ENCODE assay signal across 8 mouse cellular contexts in genomic region chr15:81871604-81872261, GRCm38 (mm10). TPM values are rescaled to one million over a fixed set of nuclear protein-coding genes. Genes with fewer than 3 reads are reported as not detected.
A peak's percentile ranks its signal among the peaks of the same experiment; 100 is the strongest.
DNase-seq lines count a peak whose midpoint lies in the region; ATAC-seq and TF ChIP-seq lines count a peak whose summit lies in the region.

Phf5a (minus strand) TSS chr15:81871911.

- ATAC-seq in embryonic facial prominence, embryonic 12.5 days (ENCODE audit: insufficient number of reproducible peaks, insufficient read depth, low FRiP score, low TSS enrichment): peak; percentile 32; the same call in 1 of the 2 replicates
- ATAC-seq in limb, embryonic 14.5 days (ENCODE audit: low FRiP score, low read depth): peak; percentile 94
- peak; percentile 93 for ATAC-seq in midbrain, postnatal 0 days (ENCODE audit: low FRiP score)

- peaks cover 10% of the 10 kb centered on the region for H3K4me1 ChIP-seq in embryonic facial prominence, embryonic 12.5 days
- H3K4me1 ChIP-seq in limb, embryonic 14.5 days (ENCODE audit: control insufficient read depth, insufficient read depth, low read length): peaks cover 5% of the 10 kb centered on the region
- no peaks in the 10 kb centered on the region for H3K4me1 ChIP-seq in midbrain, postnatal 0 days (ENCODE audit: insufficient read depth, low read length)

- H3K4me2 ChIP-seq in embryonic facial prominence, embryonic 12.5 days (replicated peaks): peak within 1 kb of the TSS; percentile 92
- H3K4me2 ChIP-seq in limb, embryonic 14.5 days (replicated peaks; ENCODE audit: low read depth, low read length, severe bottlenecking): peak within 1 kb of the TSS; percentile 81
- H3K4me2 ChIP-seq in midbrain, postnatal 0 days (ENCODE audit: low read depth, low read length, poor library complexity, severe bottlenecking): peak within 1 kb of the TSS; percentile 82

- H3K36me3 ChIP-seq in embryonic facial prominence, embryonic 12.5 days: peaks cover 39% of the 10 kb centered on the region
- peaks cover 41% of the 10 kb centered on the region for H3K36me3 ChIP-seq in limb, embryonic 14.5 days (ENCODE audit: control insufficient read depth, insufficient read depth, low read length)
- H3K36me3 ChIP-seq in midbrain, postnatal 0 days (ENCODE audit: insufficient read depth, low read length): peaks cover 34% of the 10 kb centered on the region

- peak; percentile 52; the same call in 1 of the 2 replicates for TF ChIP-seq POLR2A in limb, embryonic 14.5 days (IDR thresholded peaks at IDR 0.05; ENCODE audit: borderline replicate concordance, extremely low read depth, insufficient read depth, insufficient read length)

- under 1% methylated on average over 30 of the region's 30 CpGs for WGBS in embryonic facial prominence, embryonic 12.5 days
- under 1% methylated on average over 30 of the region's 30 CpGs for WGBS in limb, embryonic 14.5 days
- WGBS in midbrain, postnatal 0 days: under 1% methylated on average over 30 of the region's 30 CpGs

- no peaks in the 10 kb centered on the region for H3K27me3 ChIP-seq in embryonic facial prominence, embryonic 12.5 days
- no peaks in the 10 kb centered on the region for H3K27me3 ChIP-seq in limb, embryonic 14.5 days (ENCODE audit: control insufficient read depth, insufficient read depth, low read length)
- H3K27me3 ChIP-seq in midbrain, postnatal 0 days (ENCODE audit: insufficient read depth, low read length): no peaks in the 10 kb centered on the region

- TF ChIP-seq CTCF in midbrain, postnatal 0 days (IDR thresholded peaks at IDR 0.05): no peak

- DNase-seq in cerebellum, adult 11 months: peak; percentile 74
- no peak for DNase-seq in cerebellum, adult 8-10 months
- DNase-seq in heart, adult 11 months: peak; percentile 99
- peak; percentile 90 for DNase-seq in kidney, adult 18-20 months
- peak; percentile 98 for DNase-seq in limb, embryonic 14.5 days (ENCODE audit: low spot score)
- peak; percentile 98 for DNase-seq in midbrain, postnatal 0 days (ENCODE audit: low spot score)
- peak; percentile 62 to 73 for DNase-seq in spleen, postnatal 14 days (ENCODE audit: low spot score in 2 of 2)

- peak within 1 kb of the TSS; percentile 99 for H3K4me3 ChIP-seq in embryonic facial prominence, embryonic 12.5 days
- H3K4me3 ChIP-seq in limb, embryonic 14.5 days (replicated peaks; ENCODE audit: low read length): peak within 1 kb of the TSS; percentile 99
- H3K4me3 ChIP-seq in midbrain, postnatal 0 days (ENCODE audit: low read depth, low read length): peak within 1 kb of the TSS; percentile 95

- peak within 1 kb of the TSS; percentile 81 for H3K9ac ChIP-seq in embryonic facial prominence, embryonic 12.5 days
- H3K9ac ChIP-seq in limb, embryonic 14.5 days (ENCODE audit: low read depth, low read length, severe bottlenecking): peak within 1 kb of the TSS; percentile 83
- H3K9ac ChIP-seq in midbrain, postnatal 0 days (replicated peaks; ENCODE audit: low read length, poor library complexity, severe bottlenecking): peak within 1 kb of the TSS; percentile 88

- no peaks in the 10 kb centered on the region for H3K9me3 ChIP-seq in embryonic facial prominence, embryonic 12.5 days
- no peaks in the 10 kb centered on the region for H3K9me3 ChIP-seq in limb, embryonic 14.5 days (ENCODE audit: control insufficient read depth, low read length)
- H3K9me3 ChIP-seq in midbrain, postnatal 0 days (ENCODE audit: low read length): no peaks in the 10 kb centered on the region

- H3K27ac ChIP-seq in embryonic facial prominence, embryonic 12.5 days: peak within 1 kb of the TSS; percentile 96
- H3K27ac ChIP-seq in limb, embryonic 14.5 days (replicated peaks; ENCODE audit: low read depth, low read length): peak within 1 kb of the TSS; percentile 97
- H3K27ac ChIP-seq in midbrain, postnatal 0 days (ENCODE audit: low read depth, low read length): peak within 1 kb of the TSS; percentile 96

RNA-seq across cellular contexts. Expression of gene Phf5a, which starts in this region (rescaled TPM):
- 145 and 163 TPM in 2 replicates for polyA plus RNA-seq in embryonic facial prominence, embryonic 12.5 days (2016; fragmentation: Nextera tagmentation; extraction: Ambion mirVana)
- 91.7 and 96.8 TPM in 2 replicates for polyA plus RNA-seq in limb, embryonic 14.5 days (2012; rRNA removed)
- polyA plus RNA-seq in limb, embryonic 14.5 days (2014; fragmentation: Nextera tagmentation; extraction: Ambion mirVana): 159 and 163 TPM in 2 replicates
- 31.8 and 34.1 TPM in 2 replicates for total RNA-seq in midbrain, postnatal 0 days (2014; rRNA removed)
- 107 and 118 TPM in 2 replicates for polyA plus RNA-seq in midbrain, postnatal 0 days (2015; fragmentation: Nextera tagmentation; extraction: Ambion mirVana)

Comparison
In these comparisons a context has a peak if more than half of its experiments do, and no peak if none do; other contexts are left out.
1. ATAC-seq: peak in every context shown above with its lines; median percentile 94 in limb, embryonic 14.5 days; 93 in midbrain, postnatal 0 days; 32 in embryonic facial prominence, embryonic 12.5 days.